Mouse (Mus musculus) MEL (cell line): Measurements from ENCODE around the gene Crybb1.

Source experiments
- CTCF ChIP-seq, 3 experiments: IDR thresholded peaks in 2 of 3; conservative IDR thresholded peaks in 1 of 3; 2 replicates each; pipeline ENCODE4 v1.5.1; 2011 to 2012; ENCODE audit warnings: low read length in 3 of 3, low read depth in 2 of 3, mild to moderate bottlenecking in 2 of 3, improper control_type of control experiment in 1 of 3, inconsistent platforms in 1 of 3, mixed read lengths in 1 of 3, moderate library complexity in 1 of 3; ENCODE audit not compliant: control insufficient read depth in 1 of 3, insufficient read depth in 1 of 3, poor library complexity in 1 of 3, severe bottlenecking in 1 of 3
- ETS1 ChIP-seq: IDR thresholded peaks from 2 replicates; pipeline ENCODE4 v1.6.1; 2012; ENCODE audit warnings: low read depth, mild to moderate bottlenecking, inconsistent platforms, low read length, improper control_type of control experiment, moderate library complexity
- GABPA ChIP-seq: IDR thresholded peaks from 2 replicates; pipeline ENCODE4 v1.6.1; 2012; ENCODE audit warnings: low read depth, mild to moderate bottlenecking, inconsistent platforms, low read length, improper control_type of control experiment, moderate library complexity
- JUND ChIP-seq: IDR thresholded peaks from 2 replicates; pipeline ENCODE4 v1.6.1; 2011; ENCODE audit warnings: low read depth, mild to moderate bottlenecking, improper control_type of control experiment, low read length
- KAT2A ChIP-seq: conservative IDR thresholded peaks from 2 replicates; pipeline ENCODE4 v1.6.1; 2012; ENCODE audit warnings: low read depth, low read length, improper control_type of control experiment, inconsistent platforms
- MYC ChIP-seq: IDR thresholded peaks from 2 replicates; pipeline ENCODE4 v1.6.1; 2011; ENCODE audit warnings: low read depth, mild to moderate bottlenecking, low read length, improper control_type of control experiment, moderate library complexity
- POLR2A ChIP-seq, 2 experiments: IDR thresholded peaks; 2 replicates each; pipeline ENCODE4 v1.6.1; 2011 to 2012; ENCODE audit warnings: low read length in 2 of 2, mild to moderate bottlenecking in 2 of 2, control low read depth in 1 of 2, improper control_type of control experiment in 1 of 2, low read depth in 1 of 2, moderate library complexity in 1 of 2; ENCODE audit not compliant: control insufficient read depth in 1 of 2, insufficient read depth in 1 of 2, poor library complexity in 1 of 2
- SMC3 ChIP-seq: IDR thresholded peaks from 2 replicates; pipeline ENCODE4 v1.6.1; 2011; ENCODE audit warnings: low read depth, low read length, improper control_type of control experiment
- ZC3H11A ChIP-seq: IDR thresholded peaks from 2 replicates; pipeline ENCODE4 v1.6.1; 2012; ENCODE audit warnings: low read depth, mild to moderate bottlenecking, inconsistent platforms, low read length, improper control_type of control experiment

GRCm38 (mm10) chr5:112317328-112317727 lies 61.7 kb downstream of the Crybb1 start:
- TF ChIP-seq JUND (no peak), CTCF (IDR thresholded peaks at IDR 0.05 in 2 of 3, conservative IDR thresholded peaks at IDR 0.05 in 1 of 3; ENCODE audit: control insufficient read depth in 1 of 3, insufficient read depth in 1 of 3, low read depth in 2 of 3, low read length in 3 of 3, poor library complexity in 1 of 3, severe bottlenecking in 1 of 3) (no peak), KAT2A (no peak), SMC3 (no peak), GABPA (no peak), ZC3H11A (no peak), POLR2A (IDR thresholded peaks at IDR 0.05; ENCODE audit: control insufficient read depth in 1 of 2, insufficient read depth in 1 of 2, low read depth in 1 of 2, low read length in 2 of 2, poor library complexity in 1 of 2) (no peak), ETS1 (no peak), MYC (no peak)
